Mouse (Mus musculus) G1E (cell line): ENCODE data around the gene Ccdc82. TPM values are rescaled to one million over a fixed set of nuclear protein-coding genes. Genes with fewer than 3 reads are reported as not detected.

Experiments used
- ATAC-seq: 2 replicates; pipeline ENCODE4 v1.8.0; 2016; ENCODE audit warnings: mild to moderate bottlenecking; ENCODE audit not compliant: insufficient number of reproducible peaks, poor library complexity, low FRiP score, severe bottlenecking; ENCODE audit errors: extremely low read depth
- DNase-seq: peaks from one replicate; pipeline ENCODE4 v3.0.0; 2012; ENCODE audit warnings: low spot score
- H3K27me3 ChIP-seq: 2 replicates; pipeline ENCODE4 v1.6.1; 2012; ENCODE audit warnings: mild to moderate bottlenecking, low read length, inconsistent platforms; ENCODE audit not compliant: insufficient read depth
- H3K36me3 ChIP-seq: replicated peaks from 2 replicates; pipeline ENCODE3; 2012; ENCODE audit warnings: mild to moderate bottlenecking, inconsistent platforms
- H3K4me1 ChIP-seq: 2 replicates; pipeline ENCODE4 v1.6.1; 2012; ENCODE audit warnings: low read depth, low read length, inconsistent platforms, mixed read lengths; ENCODE audit not compliant: insufficient read depth
- H3K4me3 ChIP-seq: 2 replicates; pipeline ENCODE4 v1.5.1; 2012; ENCODE audit warnings: low read depth, mild to moderate bottlenecking, inconsistent platforms, low read length, moderate library complexity, mixed read lengths
- H3K9me3 ChIP-seq: replicated peaks from 2 replicates; pipeline ENCODE4 v1.6.1; 2012; ENCODE audit warnings: inconsistent platforms
- CTCF ChIP-seq: IDR thresholded peaks from 2 replicates; pipeline ENCODE4 v1.5.1; 2012; ENCODE audit warnings: low read depth, low read length, inconsistent platforms, mixed read lengths
- GATA1 ChIP-seq: IDR thresholded peaks from 2 replicates; pipeline ENCODE4 v1.6.1; 2012; ENCODE audit warnings: borderline replicate concordance, low read length, inconsistent platforms, mixed read lengths
- GATA2 ChIP-seq: IDR thresholded peaks from 2 replicates; pipeline ENCODE4 v1.6.1; 2012; ENCODE audit warnings: low read depth, low read length, inconsistent platforms, borderline replicate concordance
- POLR2AphosphoS5 ChIP-seq: IDR thresholded peaks from 2 replicates; pipeline ENCODE4 v1.6.1; 2012; ENCODE audit warnings: low read depth, low read length, inconsistent platforms; ENCODE audit not compliant: insufficient replicate concordance
- TAL1 ChIP-seq: conservative IDR thresholded peaks from 2 replicates; pipeline ENCODE4 v1.6.1; 2012; ENCODE audit warnings: low read depth, low read length, inconsistent platforms, mixed read lengths
- polyA plus RNA-seq: library from polyadenylated mRNA; stranded (reverse); fragments of >175 nt; gene quantifications from 2 replicates; pipeline ENCODE4 v1.2.3, GENCODE M21; 2012
- total RNA-seq, 2 experiments: library from RNA; stranded (forward) in 1 of 2; stranded (reverse) in 1 of 2; fragments of 200-1000 nt in 1 of 2; fragments of >200 nt in 1 of 2; fragmentation: Nextera tagmentation in 1 of 2; gene quantifications; 2 replicates each; pipeline ENCODE4 v1.2.3; 2014 to 2017

The Ccdc82 gene
- total and polyA plus RNA-seq, 3 experiments, result 3.6 to 74.6 (median 59.1) TPM

- TF ChIP-seq CTCF, result no peak
- no peak for TF ChIP-seq GATA2
- TF ChIP-seq TAL1, result no peak
- no peak for TF ChIP-seq GATA1
- TF ChIP-seq POLR2AphosphoS5, result no peak
- DNase-seq, result no peak
- ATAC-seq, result no peak
Measured at GRCm38 (mm10) chr9:13230553-13230952, 16.2 kb upstream of the Ccdc82 start.

GRCm38 (mm10) chr9:13231545-13232216, 15.1 kb upstream of the Ccdc82 start:
- ATAC-seq (no peak), DNase-seq (peak; percentile 8)
- Histone ChIP-seq H3K27me3 (no peaks in the 10 kb centered on the region), H3K36me3 (no peaks in the 10 kb centered on the region), H3K4me1 (no peaks in the 10 kb centered on the region), H3K4me3 (no peak overlapping the region), H3K9me3 (peaks cover 2% of the 10 kb centered on the region; the same call in 1 of the 2 replicates)
- TF ChIP-seq POLR2AphosphoS5 (no peak), CTCF (peak; percentile 17; the same call in 1 of the 2 replicates)

More at GRCm38 (mm10) chr9:13230553-13230952, 16.2 kb upstream of the Ccdc82 start:
- no peak overlapping the region for H3K4me3 ChIP-seq
- H3K27me3 ChIP-seq, result peaks cover 3% of the 10 kb centered on the region; the same call in 1 of the 2 replicates
- H3K4me1 ChIP-seq, result no peaks in the 10 kb centered on the region
- H3K9me3 ChIP-seq, result peaks cover 2% of the 10 kb centered on the region; the same call in 1 of the 2 replicates
- no peaks in the 10 kb centered on the region for H3K36me3 ChIP-seq

GRCm38 (mm10) chr9:13242321-13242720, 4.4 kb upstream of the Ccdc82 start:
- H3K36me3 ChIP-seq, result no peaks in the 10 kb centered on the region
- DNase-seq, result no peak
- no peak overlapping the region for H3K4me3 ChIP-seq
- H3K9me3 ChIP-seq, result no peaks in the 10 kb centered on the region
- no peak for ATAC-seq
- TF ChIP-seq POLR2AphosphoS5 (no peak), GATA1 (no peak)
- H3K27me3 ChIP-seq, result no peaks in the 10 kb centered on the region
- H3K4me1 ChIP-seq, result peaks cover 22% of the 10 kb centered on the region

- TF ChIP-seq POLR2AphosphoS5 (no peak), TAL1 (no peak), GATA2 (no peak), GATA1 (no peak), CTCF (no peak)
- ATAC-seq (no peak), DNase-seq (no peak)
Measured at GRCm38 (mm10) chr9:13245481-13245880, 1.3 kb upstream of the Ccdc82 start, which contains the start of gene Jrkl. Gene Jrkl, minus strand, starts transcription at chr9:13245829.

GRCm38 (mm10) chr9:13248104-13248503, 1.3 kb downstream of the Ccdc82 start:
- Histone ChIP-seq H3K4me1 (peaks cover 35% of the 10 kb centered on the region), H3K4me3 (no peak overlapping the region), H3K36me3 (peaks cover 6% of the 10 kb centered on the region), H3K27me3 (no peaks in the 10 kb centered on the region), H3K9me3 (no peaks in the 10 kb centered on the region)
- ATAC-seq (no peak), DNase-seq (no peak)
- TF ChIP-seq GATA1 (no peak), CTCF (no peak), TAL1 (no peak), POLR2AphosphoS5 (no peak), GATA2 (no peak)

More at GRCm38 (mm10) chr9:13245481-13245880, 1.3 kb upstream of the Ccdc82 start, which contains the start of gene Jrkl:
- H3K36me3 ChIP-seq, result no peaks in the 10 kb centered on the region
- peaks cover 27% of the 10 kb centered on the region for H3K4me1 ChIP-seq
- H3K4me3 ChIP-seq, result peak within 1 kb of the TSS; percentile 73
- no peaks in the 10 kb centered on the region for H3K27me3 ChIP-seq
- no peaks in the 10 kb centered on the region for H3K9me3 ChIP-seq

- TF ChIP-seq TAL1, result no peak
- no peak for TF ChIP-seq GATA2
- no peak for TF ChIP-seq CTCF
- no peak for TF ChIP-seq GATA1
- TF ChIP-seq POLR2AphosphoS5, result no peak
- Histone ChIP-seq H3K9me3 (no peaks in the 10 kb centered on the region), H3K4me3 (no peak overlapping the region), H3K27me3 (no peaks in the 10 kb centered on the region), H3K36me3 (peaks cover 19% of the 10 kb centered on the region), H3K4me1 (peaks cover 18% of the 10 kb centered on the region)
- ATAC-seq (peak; percentile 11; the same call in 1 of the 2 replicates), DNase-seq (no peak)
Measured at GRCm38 (mm10) chr9:13251251-13251650, 4.5 kb downstream of the Ccdc82 start.

- H3K4me1 ChIP-seq, result peaks cover 5% of the 10 kb centered on the region
- TF ChIP-seq TAL1 (no peak), GATA2 (no peak), GATA1 (no peak), POLR2AphosphoS5 (no peak), CTCF (no peak)
- H3K27me3 ChIP-seq, result no peaks in the 10 kb centered on the region
- H3K36me3 ChIP-seq, result peaks cover 38% of the 10 kb centered on the region
- H3K4me3 ChIP-seq, result no peak overlapping the region
- ATAC-seq (no peak), DNase-seq (no peak)
- H3K9me3 ChIP-seq, result no peaks in the 10 kb centered on the region
Measured at GRCm38 (mm10) chr9:13256726-13257125, 10.0 kb downstream of the Ccdc82 start.
